Mouse (Mus musculus) CH12.LX (cell line): ENCODE data around the gene Fastk. TPM values are rescaled to one million over a fixed set of nuclear protein-coding genes. Genes with fewer than 3 reads are reported as not detected.

Source experiments
- DNase-seq: peaks from one replicate; pipeline ENCODE4 v3.0.0-alpha.2; 2013; ENCODE audit errors: extremely low read depth
- H3K27ac ChIP-seq: 2 replicates; pipeline ENCODE4 v1.5.1; 2012; ENCODE audit warnings: low read depth, mild to moderate bottlenecking, control low read depth, moderate library complexity; ENCODE audit not compliant: insufficient read depth
- H3K27me3 ChIP-seq: replicated peaks from 2 replicates; pipeline ENCODE3; 2012; ENCODE audit warnings: inconsistent platforms
- H3K36me3 ChIP-seq, 2 experiments: replicated peaks in 1 of 2; 2 replicates each; pipeline versions ENCODE3 to v1.6.1; 2012; ENCODE audit warnings: inconsistent platforms in 1 of 2, low read length in 1 of 2, mild to moderate bottlenecking in 1 of 2, mixed read lengths in 1 of 2, moderate library complexity in 1 of 2; ENCODE audit not compliant: control insufficient read depth in 1 of 2, insufficient read depth in 1 of 2
- H3K4me1 ChIP-seq, 2 experiments: 2 replicates each; pipeline ENCODE4 v1.6.1; 2012; ENCODE audit warnings: inconsistent platforms in 1 of 2, moderate library complexity in 1 of 2; ENCODE audit not compliant: insufficient read depth in 2 of 2, control insufficient read depth in 1 of 2
- H3K4me2 ChIP-seq: 2 replicates; pipeline ENCODE4 v1.6.1; 2012; ENCODE audit warnings: low read depth, mild to moderate bottlenecking, control low read depth; ENCODE audit not compliant: poor library complexity, insufficient read depth, severe bottlenecking
- H3K4me3 ChIP-seq, 3 experiments: fragments of 150-350 bp in 1 of 3; sonication (generic) in 1 of 3; replicated peaks in 1 of 3; 2 replicates each; pipeline versions ENCODE3 to v1.5.1; 2011 to 2012; ENCODE audit warnings: low read depth in 2 of 3, low read length in 2 of 3, mild to moderate bottlenecking in 2 of 3, moderate library complexity in 2 of 3, control low read depth in 1 of 3, improper control_type of control experiment in 1 of 3, inconsistent platforms in 1 of 3, mixed read lengths in 1 of 3; ENCODE audit not compliant: poor library complexity in 1 of 3
- H3K79me2 ChIP-seq: replicated peaks from 2 replicates; pipeline ENCODE4 v1.6.1; 2012; ENCODE audit warnings: mild to moderate bottlenecking, moderate library complexity; ENCODE audit not compliant: control insufficient read depth, poor library complexity, insufficient read depth, severe bottlenecking; ENCODE audit errors: extremely low read depth
- H3K9ac ChIP-seq: 2 replicates; pipeline ENCODE4 v1.6.1; 2012; ENCODE audit warnings: low read depth, mild to moderate bottlenecking, control low read depth, moderate library complexity; ENCODE audit not compliant: insufficient read depth
- H3K9me3 ChIP-seq: replicated peaks from 2 replicates; pipeline ENCODE3; 2012; ENCODE audit warnings: low read length, inconsistent platforms, mixed read lengths
- BHLHE40 ChIP-seq: IDR thresholded peaks from 2 replicates; pipeline ENCODE4 v1.6.1; 2011; ENCODE audit warnings: mild to moderate bottlenecking, low read depth, low read length, improper control_type of control experiment
- CHD1 ChIP-seq: IDR thresholded peaks from 2 replicates; pipeline ENCODE4 v1.6.1; 2012; ENCODE audit warnings: low read depth, low read length, improper control_type of control experiment, inconsistent platforms
- CTCF ChIP-seq, 2 experiments: IDR thresholded peaks in 1 of 2; conservative IDR thresholded peaks in 1 of 2; 2 replicates each; pipeline ENCODE4 v1.5.1; 2011 to 2012; ENCODE audit warnings: low read depth in 2 of 2, low read length in 2 of 2, improper control_type of control experiment in 1 of 2, inconsistent platforms in 1 of 2, mild to moderate bottlenecking in 1 of 2, moderate library complexity in 1 of 2
- E2F4 ChIP-seq: IDR thresholded peaks from 2 replicates; pipeline ENCODE4 v1.6.1; 2011; ENCODE audit warnings: low read depth, low read length, improper control_type of control experiment; ENCODE audit not compliant: insufficient replicate concordance
- ELF1 ChIP-seq: IDR thresholded peaks from 2 replicates; pipeline ENCODE4 v1.6.1; 2014; ENCODE audit warnings: low read depth, mild to moderate bottlenecking, inconsistent platforms, low read length, improper control_type of control experiment
- EP300 ChIP-seq: IDR thresholded peaks from 2 replicates; pipeline ENCODE4 v1.6.1; 2011; ENCODE audit warnings: low read length, improper control_type of control experiment
- ETS1 ChIP-seq: conservative IDR thresholded peaks from 2 replicates; pipeline ENCODE4 v1.6.1; 2012; ENCODE audit warnings: low read depth, mild to moderate bottlenecking, inconsistent platforms, low read length, improper control_type of control experiment, moderate library complexity
- IRF4 ChIP-seq: IDR thresholded peaks from 2 replicates; pipeline ENCODE4 v1.6.1; 2014; ENCODE audit warnings: low read depth, mild to moderate bottlenecking, inconsistent platforms, low read length, improper control_type of control experiment
- JUN ChIP-seq: IDR thresholded peaks from 2 replicates; pipeline ENCODE4 v1.6.1; 2011; ENCODE audit warnings: low read depth, mild to moderate bottlenecking, low read length, improper control_type of control experiment, moderate library complexity; ENCODE audit not compliant: insufficient read depth
- KAT2A ChIP-seq: IDR thresholded peaks from 2 replicates; pipeline ENCODE4 v1.6.1; 2012; ENCODE audit warnings: low read length, improper control_type of control experiment, inconsistent platforms; ENCODE audit not compliant: insufficient replicate concordance
- MEF2A ChIP-seq: IDR thresholded peaks from 2 replicates; pipeline ENCODE4 v1.6.1; 2014; ENCODE audit warnings: low read depth, mild to moderate bottlenecking, inconsistent platforms, low read length, improper control_type of control experiment, borderline replicate concordance
- MXI1 ChIP-seq: IDR thresholded peaks from 2 replicates; pipeline ENCODE4 v1.6.1; 2011; ENCODE audit warnings: mild to moderate bottlenecking, low read depth, low read length, improper control_type of control experiment
- MYC ChIP-seq: IDR thresholded peaks from 2 replicates; pipeline ENCODE4 v1.6.1; 2011; ENCODE audit warnings: low read depth, mild to moderate bottlenecking, improper control_type of control experiment, low read length
- PAX5 ChIP-seq: IDR thresholded peaks from 2 replicates; pipeline ENCODE4 v1.6.1; 2012; ENCODE audit warnings: low read length, inconsistent platforms, mixed read lengths
- POLR2AphosphoS2 ChIP-seq: IDR thresholded peaks from 2 replicates; pipeline ENCODE4 v1.6.1; 2011; ENCODE audit warnings: low read depth, low read length, improper control_type of control experiment
- RAD21 ChIP-seq: IDR thresholded peaks from 2 replicates; pipeline ENCODE4 v1.6.1; 2011; ENCODE audit warnings: low read depth, mild to moderate bottlenecking, low read length, improper control_type of control experiment, moderate library complexity
- RCOR1 ChIP-seq: conservative IDR thresholded peaks from 2 replicates; pipeline ENCODE4 v1.6.1; 2012; ENCODE audit warnings: low read depth, mild to moderate bottlenecking, inconsistent platforms, low read length, improper control_type of control experiment
- SMC3 ChIP-seq: IDR thresholded peaks from 2 replicates; pipeline ENCODE4 v1.6.1; 2011; ENCODE audit warnings: low read depth, low read length, improper control_type of control experiment
- TCF12 ChIP-seq: IDR thresholded peaks from 2 replicates; pipeline ENCODE4 v1.6.1; 2014; ENCODE audit warnings: low read depth, mild to moderate bottlenecking, inconsistent platforms, low read length, improper control_type of control experiment
- UBTF ChIP-seq: IDR thresholded peaks from 2 replicates; pipeline ENCODE4 v1.6.1; 2012; ENCODE audit warnings: low read depth, mild to moderate bottlenecking, inconsistent platforms, low read length, improper control_type of control experiment, moderate library complexity
- USF1 ChIP-seq: IDR thresholded peaks from 2 replicates; pipeline ENCODE4 v1.6.1; 2014; ENCODE audit warnings: low read depth, mild to moderate bottlenecking, inconsistent platforms, low read length, improper control_type of control experiment
- USF2 ChIP-seq: conservative IDR thresholded peaks from 2 replicates; pipeline ENCODE4 v1.6.1; 2011; ENCODE audit warnings: low read depth, low read length, improper control_type of control experiment
- ZC3H11A ChIP-seq: IDR thresholded peaks from 2 replicates; pipeline ENCODE4 v1.6.1; 2012; ENCODE audit warnings: low read depth, mild to moderate bottlenecking, inconsistent platforms, low read length, improper control_type of control experiment
- ZNF384 ChIP-seq: IDR thresholded peaks from 2 replicates; pipeline ENCODE4 v1.6.1; 2012; ENCODE audit warnings: low read depth, low read length, improper control_type of control experiment, inconsistent platforms
- dilution Hi-C: fragments of 300-500 bp; cut with MboI; formaldehyde crosslinking; loops from 2 replicates; pipeline ENCODE4 v1.14.3; 2020; ENCODE audit warnings: low sequenced_read_pairs; ENCODE audit not compliant: extremely low pct_unique_long_range_greater_than_20kb, extremely low pct_ligation_motif_present
- in situ Hi-C: fragments of 300-500 bp; cut with MboI; formaldehyde crosslinking; loops from 3 replicates; pipeline ENCODE4 v1.14.3; 2019; ENCODE audit warnings: low sequenced_read_pairs, low pct_ligation_motif_present, low pct_unique_long_range_greater_than_20kb, mixed read lengths
- polyA plus RNA-seq: library from polyadenylated mRNA; unstranded; fragments of >175 nt; gene quantifications from 2 replicates; pipeline ENCODE4 v1.2.1, GENCODE M21; 2012; ENCODE audit warnings: low read depth; ENCODE audit not compliant: insufficient read length
- total RNA-seq, 2 experiments: library from RNA; depleted of rRNA; stranded (reverse); fragments of 300-350 nt in 1 of 2; fragments of >200 nt in 1 of 2; gene quantifications; 2 replicates each; pipeline ENCODE4 v1.2.3; 2012 to 2014

Gene Fastk
- total and polyA plus RNA-seq, 3 experiments, result 44.8 to 88.0 (median 61.4) TPM

DNA sequence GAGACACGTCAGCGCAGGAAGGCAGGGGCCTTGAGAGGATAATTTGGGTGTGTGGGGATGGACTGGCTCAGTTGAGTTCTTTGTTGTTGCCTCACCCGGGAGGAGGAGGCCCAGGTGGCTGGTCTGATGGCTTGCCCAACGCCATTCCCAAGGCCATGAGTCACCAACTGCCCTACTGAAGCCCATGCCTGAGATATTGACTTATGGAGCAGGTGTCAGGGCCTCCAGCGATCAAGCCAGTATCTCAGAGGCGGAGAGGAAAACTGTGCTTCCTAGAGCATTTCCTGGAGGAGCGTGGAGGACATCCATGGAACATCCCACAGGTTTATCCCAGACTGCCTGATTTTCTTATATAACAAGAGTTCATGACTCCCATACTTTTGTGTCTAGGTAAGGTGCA, 52.4 kb downstream of the Fastk start:
- peaks cover 14 to 55% of the 10 kb centered on the region in 2 experiments for H3K4me1 ChIP-seq
- TF ChIP-seq BHLHE40, result no peak
- TF ChIP-seq POLR2AphosphoS2, result no peak
- TF ChIP-seq UBTF, result no peak
- no peak for TF ChIP-seq RCOR1
- no peak for TF ChIP-seq USF2
- TF ChIP-seq, all 38 proteins: peak for 0
- no peak overlapping the region for H3K4me2 ChIP-seq
- H3K79me2 ChIP-seq, result no peaks in the 10 kb centered on the region
- no peak overlapping the region for H3K27ac ChIP-seq
- peaks cover 0 to 7% of the 10 kb centered on the region in 2 experiments for H3K36me3 ChIP-seq
- in situ Hi-C loops, result no loop called here
- no peak overlapping the region for H3K9ac ChIP-seq
- dilution Hi-C loops, result no loop called here
- no peak overlapping the region for H3K4me3 ChIP-seq
- peaks cover 7% of the 10 kb centered on the region for H3K9me3 ChIP-seq
- H3K27me3 ChIP-seq, result no peaks in the 10 kb centered on the region
- no peak for DNase-seq

GRCm38 (mm10) chr5:24391864-24392263, 53.2 kb downstream of the Fastk start, which contains the start of gene Atg9b:
Gene Atg9b (minus strand): TSS chr5:24392143.
- TF ChIP-seq KAT2A (no peak), IRF4 (no peak), E2F4 (no peak), MYC (no peak), ETS1 (no peak), ELF1 (no peak), TCF12 (no peak)
- Histone ChIP-seq H3K36me3 (peaks cover 0 to 5% of the 10 kb centered on the region in 2 experiments), H3K27ac (no peak within 1 kb of the TSS), H3K9ac (no peak within 1 kb of the TSS), H3K79me2 (no peaks in the 10 kb centered on the region), H3K4me2 (no peak within 1 kb of the TSS), H3K27me3 (no peaks in the 10 kb centered on the region), H3K4me1 (peaks cover 14 to 53% of the 10 kb centered on the region in 2 experiments), H3K4me3 (no peak within 1 kb of the TSS), H3K9me3 (peaks cover 11% of the 10 kb centered on the region)
- in situ Hi-C loops (no loop called here), dilution Hi-C loops (no loop called here)
- DNase-seq, result no peak

GRCm38 (mm10) chr5:24389658-24390020, 55.4 kb downstream of the Fastk start:
- no peaks in the 10 kb centered on the region for H3K27me3 ChIP-seq
- in situ Hi-C loops, result no loop called here
- no peaks in the 10 kb centered on the region for H3K79me2 ChIP-seq
- TF ChIP-seq USF2 (no peak), RAD21 (no peak), PAX5 (no peak), USF1 (no peak), MEF2A (no peak), EP300 (no peak), CTCF (conservative IDR thresholded peaks at IDR 0.05 in 1 of 2, IDR thresholded peaks at IDR 0.05 in 1 of 2; ENCODE audit: low read depth in 2 of 2, low read length in 2 of 2) (no peak), CHD1 (no peak), MXI1 (no peak), SMC3 (no peak), JUN (no peak), E2F4 (no peak), ZC3H11A (no peak), ZNF384 (no peak)
- TF ChIP-seq, all 38 proteins: peak for 0
- dilution Hi-C loops, result no loop called here
- H3K4me1 ChIP-seq, result peaks cover 15 to 54% of the 10 kb centered on the region in 2 experiments
- peak overlapping the region; percentile 44 for H3K27ac ChIP-seq
- H3K36me3 ChIP-seq, result no peaks in the 10 kb centered on the region
- no peak for DNase-seq
- H3K9ac ChIP-seq, result peak overlapping the region; percentile 16; the same call in 1 of the 2 replicates
- peak overlapping the region; percentile 33 to 55 (median 46) for H3K4me3 ChIP-seq
- peaks cover 11% of the 10 kb centered on the region for H3K9me3 ChIP-seq
- H3K4me2 ChIP-seq, result peak overlapping the region; percentile 37
